Mouse (Mus musculus): ENCODE measurements around the gene Gm11634.

Gene Gm11634

GRCm38 (mm10) chr11:101568421-101568820 lies 30.6 kb downstream of the Gm11634 start:
- no peak for DNase-seq (ENCODE audit: low spot score in 2 of 2)

GRCm38 (mm10) chr11:101562391-101562790 lies 36.7 kb downstream of the Gm11634 start:
- peak; percentile 75 to 77 for DNase-seq (ENCODE audit: low spot score in 2 of 2)

- DNase-seq (ENCODE audit: low spot score in 2 of 2) = no peak
Observed at GRCm38 (mm10) chr11:101556954-101557353, 42.1 kb downstream of the Gm11634 start.

DNA sequence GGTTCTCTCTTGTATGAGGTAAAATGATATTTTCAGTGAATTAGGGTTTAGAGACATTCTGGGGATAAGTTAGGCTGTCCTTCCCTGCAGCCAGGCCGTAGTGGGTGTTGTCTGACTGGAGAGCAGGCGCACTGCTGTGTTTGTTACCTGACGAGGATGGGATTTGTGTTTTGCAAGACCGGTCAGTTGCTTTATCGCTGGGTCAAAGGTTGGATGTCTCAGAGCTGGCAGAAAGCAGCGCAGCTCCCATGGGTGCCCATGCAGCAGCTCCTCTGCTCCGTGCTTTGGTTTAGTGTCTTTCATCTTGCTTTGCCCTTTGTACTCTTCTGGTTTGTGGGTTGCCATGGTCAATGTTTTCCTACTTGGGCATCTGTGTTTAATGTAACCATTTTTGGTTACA lies 42.5 kb downstream of the Gm11634 start:
- DNase-seq (ENCODE audit: low spot score in 2 of 2) = no peak

- DNase-seq (ENCODE audit: low spot score in 2 of 2) = no peak
Observed at GRCm38 (mm10) chr11:101553354-101553930, 45.6 kb downstream of the Gm11634 start.

DNA sequence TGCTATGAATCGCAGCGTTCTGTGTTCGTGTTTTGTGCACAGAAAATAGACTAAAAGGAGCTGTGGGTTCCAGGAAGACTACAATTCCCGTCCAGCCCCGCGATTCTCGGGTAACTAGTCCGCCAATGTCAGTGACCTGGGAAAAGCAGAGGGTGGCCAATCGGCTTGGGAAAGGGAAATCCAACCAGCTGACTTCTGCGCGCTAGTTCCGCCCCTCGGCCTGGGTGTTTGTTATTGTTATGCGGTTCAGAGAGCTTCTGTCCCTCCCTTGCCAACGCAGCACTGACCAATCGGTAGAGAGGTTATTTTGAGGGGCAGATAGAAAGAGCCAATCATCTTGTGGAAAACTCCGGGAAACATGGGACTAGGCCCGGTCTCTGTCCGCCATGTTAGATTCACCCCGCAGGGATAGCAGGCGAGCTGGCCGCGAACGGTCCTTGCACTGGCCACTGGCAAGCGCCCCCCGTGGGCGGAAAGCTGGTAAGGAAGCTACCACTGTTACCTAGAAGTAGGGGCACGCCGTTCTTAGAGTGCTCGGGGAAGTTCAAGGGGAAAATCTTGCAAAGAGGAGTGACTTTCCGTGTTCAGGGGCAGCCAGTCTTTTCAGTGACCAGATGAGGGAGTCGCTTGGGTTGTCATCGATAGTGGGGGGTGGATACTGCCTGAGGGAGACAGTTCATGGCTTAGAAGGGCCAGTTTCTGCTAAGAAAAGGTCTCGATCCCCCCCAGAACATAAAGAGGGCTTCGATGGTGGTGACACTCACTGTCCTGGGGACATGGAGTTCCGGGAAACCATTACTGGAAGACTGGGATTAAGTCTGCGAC lies 46.4 kb downstream of the Gm11634 start:
- DNase-seq (ENCODE audit: low spot score in 2 of 2) = peak; percentile 94 to 98

- DNase-seq (ENCODE audit: low spot score in 2 of 2) = peak; percentile 95
Observed at GRCm38 (mm10) chr11:101551751-101552475, 47.1 kb downstream of the Gm11634 start, which contains the start of the genes Brca1 and Nbr1. TSS of gene Brca1 (minus strand) at chr11:101551955. TSS of gene Nbr1 (plus strand) at chr11:101552149.

DNA sequence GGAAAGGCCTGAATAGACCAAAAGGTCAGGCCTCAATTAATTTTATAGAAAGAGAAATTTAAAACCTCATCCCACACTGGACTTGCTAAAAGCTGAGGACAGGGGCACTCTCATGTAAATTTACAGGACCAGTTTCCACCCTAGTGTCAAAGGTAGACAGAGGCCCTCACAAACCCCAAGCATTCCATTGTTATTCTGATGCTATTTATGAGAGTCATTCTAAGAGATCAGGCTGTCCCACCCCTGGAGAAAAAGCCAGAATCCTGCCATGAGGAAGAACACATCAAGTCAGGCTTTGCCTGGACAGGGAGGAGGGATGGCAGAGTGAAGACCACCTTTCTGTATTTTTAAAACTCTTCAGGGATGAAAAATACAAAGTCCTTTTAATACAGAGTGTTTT lies 50.5 kb downstream of the Gm11634 start:
- no peak for DNase-seq (ENCODE audit: low spot score in 2 of 2)

GRCm38 (mm10) chr11:101544132-101544531 lies 54.9 kb downstream of the Gm11634 start:
- DNase-seq (ENCODE audit: low spot score in 2 of 2) = no peak
